Mouse (Mus musculus) spleen, adult 2 months (tissue): ENCODE data around the gene Vti1a. TPM values are rescaled to one million over a fixed set of nuclear protein-coding genes. Genes with fewer than 3 reads are reported as not detected.

Experiments used
- DNase-seq, 2 experiments: peaks; one replicate each; pipeline versions ENCODE4 v3.0.0 to v3.0.0-alpha.2; 2012 to 2021; ENCODE audit warnings: low spot score in 2 of 2, low read depth in 1 of 2
- H3K27ac ChIP-seq: fragments of 200-500 bp; 2 replicates; pipeline ENCODE4 v1.5.1; 2012; ENCODE audit warnings: low read length, inconsistent platforms; ENCODE audit not compliant: insufficient read depth
- H3K27me3 ChIP-seq: fragments of 200-500 bp; 2 replicates; pipeline ENCODE4 v1.6.1; 2012; ENCODE audit warnings: mild to moderate bottlenecking, moderate library complexity, low read length, inconsistent platforms; ENCODE audit not compliant: control insufficient read depth, insufficient read depth
- H3K36me3 ChIP-seq: fragments of 200-500 bp; 2 replicates; pipeline ENCODE4 v1.6.1; 2012; ENCODE audit warnings: mild to moderate bottlenecking, low read length, inconsistent platforms; ENCODE audit not compliant: control insufficient read depth, insufficient read depth
- H3K4me1 ChIP-seq: fragments of 200-500 bp; 2 replicates; pipeline ENCODE4 v1.6.1; 2011; ENCODE audit warnings: inconsistent platforms; ENCODE audit not compliant: control insufficient read depth, insufficient read depth, insufficient read length
- H3K4me3 ChIP-seq: fragments of 200-500 bp; 2 replicates; pipeline ENCODE4 v1.5.1; 2011; ENCODE audit warnings: mild to moderate bottlenecking, inconsistent platforms; ENCODE audit not compliant: insufficient read depth, insufficient read length; ENCODE audit errors: extremely low read depth
- CTCF ChIP-seq: fragments of 200-500 bp; IDR thresholded peaks from 2 replicates; pipeline ENCODE4 v1.5.1; 2011; ENCODE audit warnings: mild to moderate bottlenecking, inconsistent platforms; ENCODE audit not compliant: insufficient read depth, insufficient read length, insufficient replicate concordance; ENCODE audit errors: extremely low read depth
- POLR2A ChIP-seq: fragments of 200-500 bp; IDR thresholded peaks from 2 replicates; pipeline ENCODE4 v1.6.1; 2011; ENCODE audit warnings: low read depth, low read length, inconsistent platforms
- WGBS: fragments of 180-500 bp; shearing (Covaris S2); methylation state at CpG from one replicate; pipeline ENCODE4 v1.1.7; 2018; 5-methylcytosine and 5-hydroxymethylcytosine counted together
- polyA plus RNA-seq: library from polyadenylated mRNA; depleted of rRNA; stranded (reverse); fragments of >200 nt; gene quantifications from 2 replicates; pipeline ENCODE4 v1.2.3, GENCODE M21; 2012

The Vti1a gene
- polyA plus RNA-seq, 1 experiment: 7.0 TPM

- 0 out of 2 replicates have a peak, but pooled peaks cover 1% of the 10 kb centered on the region for H3K36me3 ChIP-seq
- H3K4me1 ChIP-seq: no peaks in the 10 kb centered on the region
- H3K27ac ChIP-seq: no peak overlapping the region
- TF ChIP-seq CTCF (no peak), POLR2A (no peak)
- no peak overlapping the region for H3K4me3 ChIP-seq
- H3K27me3 ChIP-seq: no peaks in the 10 kb centered on the region
- WGBS: 84% methylated on average over 17 of the region's 17 CpGs
- DNase-seq: no peak
These were observed 262.3 kb downstream of the Vti1a start for GRCm38 (mm10) chr19:55578094-55579085.

- 90% methylated on average over 4 of the region's 4 CpGs for WGBS
- Histone ChIP-seq H3K36me3 (0 out of 2 replicates have a peak, but pooled peaks cover 1% of the 10 kb centered on the region), H3K4me1 (no peaks in the 10 kb centered on the region), H3K4me3 (no peak overlapping the region), H3K27me3 (no peaks in the 10 kb centered on the region), H3K27ac (no peak overlapping the region)
- no peak for TF ChIP-seq POLR2A
- TF ChIP-seq CTCF: no peak
- no peak for DNase-seq
These were observed 263.2 kb downstream of the Vti1a start for GRCm38 (mm10) chr19:55579310-55579709.

GRCm38 (mm10) chr19:55580152-55580551, 264.1 kb downstream of the Vti1a start:
- TF ChIP-seq CTCF: no peak
- TF ChIP-seq POLR2A: no peak
- DNase-seq: no peak
- WGBS: 96% methylated on average over 8 of the region's 8 CpGs
- no peaks in the 10 kb centered on the region for H3K4me1 ChIP-seq
- no peak overlapping the region for H3K27ac ChIP-seq
- no peak overlapping the region for H3K4me3 ChIP-seq
- 0 out of 2 replicates have a peak, but pooled peaks cover 1% of the 10 kb centered on the region for H3K36me3 ChIP-seq
- H3K27me3 ChIP-seq: no peaks in the 10 kb centered on the region

DNA sequence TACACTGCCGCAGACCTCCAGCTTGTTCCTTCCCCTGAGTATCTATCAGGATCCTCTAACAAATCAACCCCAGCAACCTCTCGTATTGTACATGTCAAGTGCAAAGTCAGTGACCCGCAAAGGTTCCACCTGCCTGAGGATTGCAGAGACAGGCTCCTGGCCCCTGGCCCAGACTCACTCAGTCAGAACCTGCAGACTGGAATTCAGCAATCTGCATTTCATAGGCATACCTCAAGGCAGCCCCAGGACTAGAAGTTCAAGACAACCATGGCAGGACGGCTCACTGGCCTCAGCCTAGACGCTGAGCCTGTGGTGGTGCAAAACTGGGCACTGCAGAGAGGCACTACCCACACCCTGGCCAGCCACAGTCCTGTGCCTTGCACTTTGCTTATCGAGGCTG, 264.6 kb downstream of the Vti1a start:
- H3K36me3 ChIP-seq: 0 out of 2 replicates have a peak, but pooled peaks cover 1% of the 10 kb centered on the region
- H3K4me1 ChIP-seq: no peaks in the 10 kb centered on the region
- DNase-seq: no peak
- TF ChIP-seq CTCF (no peak), POLR2A (no peak)
- no peak overlapping the region for H3K4me3 ChIP-seq
- no peak overlapping the region for H3K27ac ChIP-seq
- H3K27me3 ChIP-seq: no peaks in the 10 kb centered on the region
- WGBS: 86% methylated on average over 6 of the region's 6 CpGs

- no peak for DNase-seq
- 89% methylated on average over 16 of the region's 16 CpGs for WGBS
These were observed 267.0 kb downstream of the Vti1a start for GRCm38 (mm10) chr19:55582896-55583653.

DNA sequence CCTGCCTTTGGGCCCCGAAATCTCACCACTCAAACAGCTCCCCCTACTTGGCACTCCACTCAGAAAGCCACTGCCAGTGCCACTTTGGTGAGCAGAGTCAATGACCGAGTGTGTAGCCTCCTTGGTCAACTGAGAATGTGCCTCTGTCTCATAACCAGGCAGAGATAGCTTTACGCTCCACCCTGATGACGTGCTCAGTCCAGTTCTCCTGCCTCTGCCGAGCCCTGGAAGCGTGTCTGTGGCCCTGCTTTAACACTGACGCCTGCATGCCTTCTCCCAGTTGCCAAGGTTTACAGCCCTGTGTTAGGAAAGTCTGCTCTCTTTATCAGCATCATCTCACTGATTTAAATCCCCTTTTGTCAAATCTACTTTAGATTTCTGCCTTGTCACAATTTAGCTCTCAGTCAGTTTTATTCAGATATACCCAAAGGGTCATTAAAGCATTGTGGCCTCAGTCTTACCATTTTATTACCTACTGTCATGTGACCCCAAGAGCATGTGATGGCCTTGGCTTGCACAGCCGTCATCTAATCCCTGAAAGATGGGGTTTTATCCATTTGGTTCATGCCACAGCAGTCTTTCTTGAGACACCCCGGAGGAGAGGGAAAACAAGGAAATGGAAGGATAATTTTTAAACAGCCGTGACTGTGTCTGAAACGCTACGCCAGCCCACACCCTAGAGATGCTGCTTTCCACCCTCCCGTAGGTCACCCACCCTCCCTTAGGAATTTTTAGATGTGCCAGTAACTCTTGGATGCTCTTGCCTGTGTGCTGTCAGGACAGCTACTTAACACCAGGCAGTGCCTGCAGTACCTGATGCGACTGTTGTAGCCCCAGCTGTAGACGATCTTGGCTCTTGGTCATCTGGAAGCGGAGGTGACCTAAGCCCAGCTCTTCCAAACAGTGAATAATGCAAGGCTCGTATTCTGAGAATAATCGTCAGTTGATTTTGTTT, 269.5 kb downstream of the Vti1a start:
- 82% methylated on average over 18 of the region's 18 CpGs for WGBS
- H3K4me1 ChIP-seq: no peaks in the 10 kb centered on the region
- no peaks in the 10 kb centered on the region for H3K36me3 ChIP-seq
- H3K27me3 ChIP-seq: no peaks in the 10 kb centered on the region
- 0 out of 2 replicates have a peak overlapping the region, but pooled peaks have one; percentile 18 for H3K27ac ChIP-seq
- no peak for DNase-seq
- TF ChIP-seq POLR2A (no peak; the same call in 1 of the 2 replicates), CTCF (no peak)
- no peak overlapping the region for H3K4me3 ChIP-seq

More at GRCm38 (mm10) chr19:55582896-55583653, 267.0 kb downstream of the Vti1a start:
- H3K27me3 ChIP-seq: no peaks in the 10 kb centered on the region
- no peak overlapping the region for H3K4me3 ChIP-seq
- H3K4me1 ChIP-seq: no peaks in the 10 kb centered on the region
- no peak overlapping the region for H3K27ac ChIP-seq
- H3K36me3 ChIP-seq: no peaks in the 10 kb centered on the region
- TF ChIP-seq POLR2A (no peak), CTCF (no peak)
